Mouse (Mus musculus) layer of hippocampus, postnatal 10 days (tissue): ENCODE results near the gene Bsg. TPM values are rescaled to one million over a fixed set of nuclear protein-coding genes. Genes with fewer than 3 reads are reported as not detected.

Experiments
- total RNA-seq, 2 experiments: library from RNA; stranded (reverse); gene quantifications; 2 replicates each; pipeline ENCODE4 v1.2.3; 2021

The Bsg gene
- total RNA-seq, 2 experiments from 2014 or later: 692 to 694 TPM

Other genes with a start within 250 kb of the Bsg start
- gene Vmn2r83, start 235.8 kb upstream of the Bsg start, total RNA-seq: not detected
- gene Plpp2, start 170.7 kb upstream of the Bsg start, total RNA-seq: 1 to 10 TPM; 4.0 to 4.3 TPM
- 10 to 100 TPM; 52.1 to 56.3 TPM for gene Mier2, start 149.3 kb upstream of the Bsg start, total RNA-seq
- not detected for gene Theg, start 117.2 kb upstream of the Bsg start, total RNA-seq
- gene C2cd4c, start 90.5 kb upstream of the Bsg start, total RNA-seq: 10 to 100 TPM; 11.0 to 11.3 TPM
- 10 to 100 TPM; 48.0 to 48.3 TPM for gene Shc2, start 66.6 kb upstream of the Bsg start, total RNA-seq
- under 1 TPM; 0.39 to 0.62 TPM for gene Odf3l2, start 58.8 kb upstream of the Bsg start, total RNA-seq
- gene Madcam1, start 39.9 kb upstream of the Bsg start, total RNA-seq: under 1 TPM in 1 of 2 experiments, not detected in 1; 0.32 TPM
- 10 to 100 TPM; 68.5 to 80.9 TPM for gene Tpgs1, start 35.1 kb upstream of the Bsg start, total RNA-seq
- gene Cdc34, start 22.3 kb upstream of the Bsg start, total RNA-seq: 10 to 100 TPM; 54.8 to 56.2 TPM
- gene Gzmm, start 15.5 kb upstream of the Bsg start, total RNA-seq: 1 to 10 TPM; 1.6 to 1.8 TPM
- gene Hcn2, start 12.1 kb downstream of the Bsg start, total RNA-seq: 10 to 100 TPM; 82.8 to 84.2 TPM
- gene Polrmt, start 42.1 kb downstream of the Bsg start, total RNA-seq: 10 to 100 TPM; 36.1 to 44.7 TPM
- 1 to 10 TPM; 1.2 to 1.7 TPM for gene Fgf22, start 50.6 kb downstream of the Bsg start, total RNA-seq
- gene Rnf126, start 62.5 kb downstream of the Bsg start, total RNA-seq: 10 to 100 TPM; 90.8 to 97.7 TPM
- 1 to 10 TPM; 1.3 to 1.5 TPM for gene Fstl3, start 72.8 kb downstream of the Bsg start, total RNA-seq
- gene Prss57, start 86.5 kb downstream of the Bsg start, total RNA-seq: under 1 TPM; 0.21 to 0.31 TPM
- 100 to 1,000 TPM; 392 to 395 TPM for gene Palm, start 89.1 kb downstream of the Bsg start, total RNA-seq
- gene Misp, start 116.5 kb downstream of the Bsg start, total RNA-seq: under 1 TPM; 0.33 to 0.78 TPM
- 10 to 100 TPM; 63.8 to 66.5 TPM for gene Ptbp1, start 149.9 kb downstream of the Bsg start, total RNA-seq
- 1 to 10 TPM; 3.6 to 3.7 TPM for gene Prtn3, start 170.0 kb downstream of the Bsg start, total RNA-seq
- gene Plppr3, start 170.1 kb downstream of the Bsg start, total RNA-seq: 100 to 1,000 TPM; 113 TPM
- not detected for gene Elane, start 181.8 kb downstream of the Bsg start, total RNA-seq
- not detected for gene Cfd, start 186.4 kb downstream of the Bsg start, total RNA-seq
- 10 to 100 TPM; 55.7 to 56.2 TPM for gene Med16, start 204.4 kb downstream of the Bsg start, total RNA-seq
- gene Gm26602, start 206.4 kb downstream of the Bsg start, total RNA-seq: not detected
- gene Kiss1r, start 212.5 kb downstream of the Bsg start, total RNA-seq: 1 to 10 TPM; 7.5 TPM
- 100 to 1,000 TPM; 380 to 386 TPM for gene R3hdm4, start 216.7 kb downstream of the Bsg start, total RNA-seq
- gene Arid3a, start 222.6 kb downstream of the Bsg start, total RNA-seq: 1 to 10 TPM; 5.5 to 8.4 TPM